Mouse (Mus musculus) thymus, postnatal 0 days (tissue): ENCODE data around the gene Lamb2. TPM values are rescaled to one million over a fixed set of nuclear protein-coding genes. Genes with fewer than 3 reads are reported as not detected.

Experiments
- DNase-seq: peaks from one replicate; pipeline ENCODE4 v3.0.0-alpha.2; 2015; ENCODE audit warnings: low spot score
- polyA plus RNA-seq: library from polyadenylated mRNA; unstranded; fragments of >200 nt; fragmentation: Nextera tagmentation; extraction: Ambion mirVana; gene quantifications from 2 replicates; pipeline ENCODE4 v1.2.1, GENCODE M21; 2015

The Lamb2 gene
- polyA plus RNA-seq = 3.9 and 4.4 TPM in 2 replicates

DNA sequence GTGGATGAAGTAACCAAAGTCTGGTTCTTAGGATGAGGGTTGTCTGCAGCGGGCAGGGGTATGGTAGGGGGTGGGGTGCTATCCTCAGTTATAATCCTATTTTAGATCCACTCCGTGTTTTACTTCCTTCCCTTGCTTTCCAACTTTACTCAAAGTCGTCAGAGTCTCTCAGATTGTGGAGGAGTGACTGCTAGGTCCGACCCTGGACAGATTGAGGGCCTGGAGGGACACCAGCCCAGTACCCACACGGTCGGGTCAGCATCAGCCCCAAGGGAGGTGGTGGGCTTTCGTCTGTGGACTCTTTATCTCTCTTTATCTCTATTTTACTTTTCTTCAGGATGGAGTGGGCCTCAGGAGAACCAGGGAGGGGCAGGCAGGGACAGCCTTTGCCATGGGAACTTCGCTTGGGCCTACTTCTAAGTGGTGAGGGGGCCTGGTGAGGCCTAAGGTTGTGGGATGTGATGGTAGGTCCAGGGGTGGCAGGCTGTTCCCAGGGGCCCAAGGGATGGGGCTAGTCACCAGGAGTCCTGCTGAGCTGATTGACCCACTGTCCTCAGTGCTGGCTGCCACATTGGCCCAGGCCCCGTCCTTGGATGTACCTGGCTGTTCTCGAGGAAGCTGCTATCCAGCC, at the start of gene Lamb2:
Gene Lamb2, plus strand, starts transcription at position 16 of the 631 bp plus-strand sequence.
- peak; percentile 50 for DNase-seq

DNA sequence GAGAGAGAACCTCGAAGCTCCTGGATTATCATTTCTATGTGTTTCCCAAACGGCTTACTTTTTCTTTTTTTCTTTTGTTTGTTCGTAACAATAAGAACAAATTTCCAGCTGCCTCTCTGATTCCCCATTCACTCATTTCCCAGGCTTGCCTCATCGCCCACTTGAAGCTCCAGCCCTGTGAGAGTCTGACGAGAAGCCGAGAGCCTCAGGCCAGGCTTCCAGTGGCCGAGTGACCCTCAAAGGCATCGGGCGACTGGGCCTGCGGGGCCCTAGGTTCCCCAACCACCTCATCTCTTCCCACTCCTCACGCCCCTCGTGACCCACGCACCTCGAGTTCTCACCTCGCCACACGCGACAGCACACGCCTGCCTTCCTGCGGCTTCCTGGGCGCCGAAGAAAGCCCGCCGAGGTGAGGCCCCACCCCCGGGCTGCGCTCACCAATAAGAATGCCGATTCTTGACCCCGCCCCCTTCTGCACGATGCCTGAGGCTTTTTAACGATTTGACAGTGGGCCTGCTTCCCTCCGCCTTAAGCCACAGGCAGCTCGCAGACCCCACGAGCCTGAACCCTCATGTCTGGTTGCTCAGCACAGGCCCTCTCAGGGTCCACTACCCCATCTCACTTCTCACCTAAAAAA, 48.0 kb upstream of the Lamb2 start:
- no peak for DNase-seq

DNA sequence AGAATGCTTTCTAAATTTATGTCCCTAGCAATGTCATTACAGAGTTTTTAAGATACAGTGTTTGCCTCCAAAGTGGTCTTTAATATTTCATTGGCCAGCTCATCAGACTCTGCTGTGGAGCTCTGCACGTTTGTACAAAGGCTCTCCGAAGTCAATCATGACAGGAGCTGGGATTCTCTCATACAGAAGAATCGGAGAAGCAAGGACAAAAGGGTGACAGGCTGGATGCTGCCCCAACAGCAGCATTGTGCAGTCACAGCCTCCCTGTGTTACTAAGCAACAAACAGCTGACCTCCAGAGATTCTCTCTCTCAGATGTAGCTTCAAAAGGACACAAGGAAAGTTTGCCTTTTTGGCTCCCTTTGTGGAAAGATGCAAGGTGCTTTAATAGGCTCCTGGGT, 43.4 kb upstream of the Lamb2 start, which contains the start of gene BC048562:
Gene BC048562, plus strand, starts transcription at position 301 of the 400 bp plus-strand sequence.
- no peak for DNase-seq

DNA sequence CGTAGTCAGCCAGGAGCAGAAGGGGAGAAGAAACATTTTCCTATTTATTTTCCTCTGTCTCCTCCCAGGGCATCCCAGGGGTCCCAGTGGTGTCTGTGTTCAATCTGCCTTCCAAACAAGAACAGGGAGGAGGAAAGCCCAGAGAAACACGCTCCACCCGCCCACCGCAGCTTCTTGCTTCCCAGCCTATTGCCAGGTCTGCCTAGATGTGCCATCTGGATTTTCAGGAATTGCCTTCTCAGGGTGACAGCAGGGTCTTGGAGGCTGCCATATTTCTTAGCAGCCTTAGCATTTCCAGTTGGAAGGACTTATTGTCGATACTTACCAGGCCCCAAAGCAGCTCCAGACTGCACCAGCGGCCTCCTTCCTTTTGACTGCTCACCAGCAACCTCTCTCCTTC, 40.4 kb upstream of the Lamb2 start:
- no peak for DNase-seq

DNA sequence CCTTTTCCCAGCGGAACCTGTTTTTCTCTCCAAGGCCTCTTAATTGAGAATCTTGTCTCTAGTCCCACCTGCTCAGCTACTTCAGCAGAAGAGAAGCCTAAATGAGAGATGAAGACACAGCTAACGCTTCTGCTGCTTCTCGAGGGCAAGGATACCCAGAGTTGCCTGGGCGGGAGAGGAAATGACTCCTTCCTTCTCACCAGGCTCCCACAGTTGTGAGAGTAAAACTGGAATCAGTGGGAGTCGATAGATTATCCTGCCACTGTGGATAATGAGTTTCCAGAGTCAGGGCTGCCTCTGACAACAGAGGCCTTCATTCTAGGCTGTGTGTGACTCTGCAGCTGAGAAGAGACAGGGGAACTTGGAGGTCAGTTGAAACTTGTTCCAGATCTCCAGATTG, 39.1 kb upstream of the Lamb2 start:
- no peak for DNase-seq

DNA sequence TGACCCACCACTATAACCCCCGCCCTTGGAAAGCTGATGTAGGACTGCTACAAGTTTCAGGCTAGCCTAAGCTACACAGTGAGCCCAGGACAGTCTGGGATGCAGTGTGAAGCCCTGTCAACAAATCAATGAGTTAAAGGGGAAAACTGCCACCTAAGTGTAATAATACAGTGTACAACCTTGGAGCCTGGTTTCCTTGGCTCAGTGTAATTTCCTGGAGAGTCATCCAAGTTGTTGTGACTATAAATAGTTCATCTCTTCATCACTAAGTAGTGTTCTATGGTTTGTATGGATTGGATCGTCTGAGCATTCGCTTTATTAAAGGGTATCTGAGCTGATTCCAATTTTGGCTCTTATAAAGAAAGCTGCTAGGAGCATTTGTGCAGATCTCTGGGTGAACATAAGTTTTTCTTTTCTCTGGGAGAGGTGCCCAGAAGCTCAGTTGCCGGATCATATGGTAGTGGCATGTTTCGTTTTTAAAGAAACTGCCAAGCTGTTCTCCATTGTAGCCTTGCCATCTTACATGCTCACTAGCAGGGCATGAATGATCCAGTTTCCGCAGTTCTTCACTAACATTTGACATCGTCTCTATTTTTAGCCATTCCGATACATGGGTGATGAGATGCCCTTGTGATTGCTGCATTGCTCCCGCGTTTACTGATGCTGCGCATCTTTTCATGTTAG, 38.2 kb upstream of the Lamb2 start:
- DNase-seq = no peak

DNA sequence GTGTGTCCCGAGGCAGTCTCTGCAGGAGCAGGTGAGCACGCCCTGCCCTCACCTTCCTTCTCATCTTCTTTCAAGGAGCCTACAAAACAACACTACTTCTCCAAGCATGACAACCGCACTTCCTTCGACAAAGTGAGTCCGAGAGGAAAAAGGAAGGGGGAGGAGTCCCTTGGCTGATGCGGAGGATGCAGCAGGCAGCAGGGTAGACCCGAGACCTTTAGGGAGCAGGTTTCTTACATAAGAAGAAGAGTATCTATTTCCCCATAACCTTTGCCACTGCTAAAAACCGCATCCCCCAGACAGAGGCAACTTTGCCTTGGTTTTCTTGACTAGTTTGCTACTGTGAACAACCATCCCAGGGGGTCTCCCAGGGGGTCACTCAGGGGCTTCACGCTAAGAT, 34.4 kb upstream of the Lamb2 start:
- DNase-seq = no peak

DNA sequence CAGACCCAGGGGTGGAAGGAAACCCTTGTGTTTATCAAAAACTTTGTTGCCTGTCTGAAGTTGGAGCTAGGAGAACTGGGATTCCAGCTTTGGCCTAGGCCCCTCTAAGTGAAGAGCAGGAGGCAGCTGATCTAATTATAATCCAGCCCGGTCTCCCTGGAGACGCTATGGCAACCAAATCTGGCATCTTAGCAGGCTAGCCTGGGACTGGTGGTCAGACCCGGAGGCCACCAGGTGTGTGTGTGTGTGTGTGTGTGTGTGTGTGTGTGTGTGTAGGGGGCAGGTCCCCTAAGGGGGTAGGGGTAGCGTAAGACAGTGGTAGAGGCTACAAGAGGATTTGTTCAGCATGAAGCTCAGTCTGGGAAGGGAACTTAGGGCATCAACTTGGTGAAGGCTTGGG, 29.7 kb upstream of the Lamb2 start:
- no peak for DNase-seq

DNA sequence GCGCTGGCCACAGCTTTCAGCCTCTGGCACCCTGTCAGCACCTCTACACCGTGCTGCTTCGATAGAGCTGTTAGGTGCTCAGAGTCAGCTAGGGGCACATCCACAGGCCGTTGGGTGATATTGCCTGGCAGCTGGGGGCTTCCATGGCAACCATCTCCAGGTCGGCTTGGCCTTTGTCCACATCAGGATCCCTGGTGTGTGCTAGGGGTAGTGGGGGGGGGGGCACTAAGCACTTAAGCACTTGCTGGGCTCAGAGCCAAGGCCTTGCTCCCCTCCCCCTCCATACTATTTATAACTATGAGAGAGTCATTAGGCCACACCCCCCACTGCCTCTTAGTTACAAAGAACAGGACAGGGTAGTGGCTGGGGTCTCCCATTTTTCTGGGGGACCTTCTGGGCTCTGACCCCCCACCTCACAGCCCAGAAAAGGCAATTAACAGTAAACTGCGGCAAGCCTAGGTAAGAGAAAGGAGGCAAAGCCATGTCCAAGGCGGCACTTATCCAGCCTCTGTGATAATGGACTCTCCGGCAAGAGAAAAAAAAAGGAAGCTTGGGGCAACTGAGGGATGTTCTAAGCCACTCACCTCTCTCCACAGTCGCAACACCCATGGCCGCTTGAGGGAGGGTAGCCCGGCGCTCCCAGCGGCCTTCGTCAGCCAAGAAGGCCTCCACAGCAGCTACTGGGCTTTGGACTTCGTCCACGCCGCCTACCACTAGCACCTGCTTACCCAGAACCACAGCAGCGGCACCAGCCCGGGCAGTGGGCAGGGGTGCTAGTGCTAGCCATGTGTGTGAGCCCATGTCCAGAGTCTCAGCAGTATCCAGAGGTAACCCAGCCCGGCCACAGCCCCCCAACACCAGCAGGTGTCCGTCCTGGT, 29.0 kb upstream of the Lamb2 start:
- DNase-seq = no peak

DNA sequence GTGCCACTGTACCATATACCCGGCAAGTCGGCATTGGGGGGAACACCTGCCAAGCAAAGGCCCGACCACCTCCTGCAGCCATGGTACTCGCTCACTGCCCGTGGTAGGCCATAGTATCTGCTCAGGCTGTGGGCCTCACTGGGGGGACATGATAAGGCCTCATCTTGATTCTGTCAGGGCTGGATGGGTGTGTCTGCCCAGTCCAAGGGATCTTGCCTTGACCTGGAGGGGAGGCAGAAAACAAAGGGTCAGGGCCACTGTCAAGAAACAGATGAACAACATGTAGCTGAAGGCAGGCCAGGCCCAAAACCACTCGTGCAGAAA, 28.4 kb upstream of the Lamb2 start:
- DNase-seq = no peak

DNA sequence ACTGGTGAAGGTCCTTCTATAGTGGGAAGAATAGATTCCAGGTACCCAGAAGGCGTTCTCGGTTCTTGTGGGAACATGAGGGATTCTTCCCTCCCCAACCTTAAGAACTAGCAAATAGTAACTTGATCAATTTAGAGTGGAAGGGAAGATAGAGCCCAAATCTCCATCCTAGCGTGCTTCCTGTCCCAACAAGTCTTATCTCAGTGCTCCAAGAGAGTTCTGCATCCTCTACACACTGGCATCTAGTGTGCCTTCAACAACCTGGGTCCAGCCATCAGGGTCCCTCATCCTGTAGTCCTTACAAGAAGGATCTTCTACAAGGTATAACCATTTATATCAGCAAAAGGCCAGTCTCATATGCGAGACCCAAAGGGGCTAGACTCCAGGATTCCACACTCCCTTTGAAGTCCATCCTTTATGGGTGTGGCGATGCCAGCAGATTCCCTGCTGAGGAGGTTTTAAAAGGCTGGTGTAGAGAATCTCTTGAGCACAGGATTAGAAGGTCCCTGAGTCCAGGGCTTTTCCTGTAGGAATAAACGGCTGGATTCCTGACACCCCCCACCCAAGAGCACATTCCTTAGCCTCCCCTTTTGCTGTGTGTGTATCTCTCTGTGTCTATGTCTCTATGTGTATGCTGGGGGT, 27.9 kb upstream of the Lamb2 start:
- no peak for DNase-seq

DNA sequence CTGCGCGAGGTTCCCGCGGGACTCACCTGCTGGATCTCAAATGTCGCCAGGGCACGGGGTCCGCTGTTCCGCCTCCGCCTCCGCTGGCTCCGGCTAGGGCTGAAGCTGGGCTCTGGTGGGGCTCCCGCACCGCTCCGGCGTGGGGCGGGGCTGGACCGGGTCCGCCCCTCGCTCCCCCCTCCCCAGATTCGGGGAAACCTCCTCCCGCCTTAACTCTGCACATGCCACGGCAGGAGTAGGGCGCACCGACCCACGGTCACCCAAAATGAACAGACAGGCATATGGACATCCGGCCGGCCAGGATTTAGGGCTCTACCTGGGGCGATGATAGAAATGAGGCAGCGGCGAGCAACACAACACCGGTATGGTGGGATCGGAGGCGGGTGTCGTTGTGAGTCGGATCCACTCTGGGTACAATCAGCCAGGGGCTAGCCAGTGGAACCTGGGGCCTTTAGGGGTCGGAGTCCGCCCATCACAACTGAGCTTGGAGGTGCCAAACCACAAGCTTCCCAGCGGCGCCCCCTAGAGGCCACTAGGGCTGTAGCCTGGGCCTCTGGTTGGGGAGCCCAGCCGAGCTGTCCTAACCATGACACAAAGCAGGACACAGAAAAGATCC, 27.1 kb upstream of the Lamb2 start:
- peak; percentile 82 for DNase-seq

DNA sequence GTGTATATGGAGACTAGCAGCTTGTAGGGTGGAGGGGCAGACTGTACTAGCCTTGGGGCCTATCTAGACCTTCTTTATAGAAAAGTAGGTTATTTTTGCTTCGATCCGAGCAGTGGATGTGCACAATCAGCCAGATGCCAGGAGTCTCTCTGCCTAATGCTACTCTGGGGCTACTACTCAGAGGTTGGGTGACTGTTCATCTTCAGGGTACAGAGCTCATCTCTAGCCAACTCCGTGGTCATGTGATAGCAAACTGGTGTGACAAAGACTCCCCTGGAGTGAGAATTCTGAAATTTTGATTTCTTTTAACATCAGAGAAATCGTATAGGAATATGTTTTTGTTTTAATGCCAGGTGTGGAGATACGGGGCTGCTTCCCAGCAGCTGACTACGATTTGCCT, 26.6 kb upstream of the Lamb2 start:
- DNase-seq = no peak

DNA sequence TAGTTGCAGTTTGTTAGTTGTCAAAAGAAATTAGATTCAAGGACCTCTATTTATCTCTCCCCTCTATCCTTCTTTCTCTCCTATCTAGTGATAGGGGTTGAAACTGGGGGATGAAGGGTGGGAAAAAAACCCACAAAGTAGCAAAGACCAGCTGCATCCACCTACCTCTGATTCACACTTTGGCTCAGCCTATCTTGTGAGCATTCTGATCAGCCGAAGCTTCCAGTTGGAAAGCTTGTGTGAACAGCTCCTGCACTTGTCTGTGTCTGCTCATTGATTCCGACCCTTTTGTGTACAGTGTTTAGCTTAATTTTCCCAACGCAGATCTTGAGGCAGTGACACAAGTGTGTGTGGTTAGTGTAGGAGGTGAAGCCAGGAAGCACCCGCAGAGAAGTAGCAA, 26.1 kb upstream of the Lamb2 start:
- DNase-seq = no peak

DNA sequence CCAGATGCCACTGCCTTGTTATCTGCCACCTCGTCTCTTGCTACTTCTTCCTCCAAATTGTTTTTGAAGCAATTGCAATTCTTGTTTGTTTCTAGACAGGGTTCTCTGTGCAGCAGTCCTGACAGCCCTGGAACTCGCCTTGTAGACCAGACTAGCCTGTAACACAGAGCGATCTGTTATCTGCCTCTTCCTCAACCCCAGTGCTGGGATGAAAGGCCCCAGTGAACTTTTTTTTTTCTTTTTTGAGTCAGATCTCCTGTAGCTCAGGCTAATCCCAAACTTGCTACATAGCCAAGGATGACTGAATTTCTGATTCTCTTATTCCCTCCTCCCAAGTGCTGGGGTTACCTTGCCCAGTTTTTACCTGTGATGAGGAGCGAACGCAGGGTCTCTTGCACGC, 25.1 kb upstream of the Lamb2 start:
- DNase-seq = no peak

DNA sequence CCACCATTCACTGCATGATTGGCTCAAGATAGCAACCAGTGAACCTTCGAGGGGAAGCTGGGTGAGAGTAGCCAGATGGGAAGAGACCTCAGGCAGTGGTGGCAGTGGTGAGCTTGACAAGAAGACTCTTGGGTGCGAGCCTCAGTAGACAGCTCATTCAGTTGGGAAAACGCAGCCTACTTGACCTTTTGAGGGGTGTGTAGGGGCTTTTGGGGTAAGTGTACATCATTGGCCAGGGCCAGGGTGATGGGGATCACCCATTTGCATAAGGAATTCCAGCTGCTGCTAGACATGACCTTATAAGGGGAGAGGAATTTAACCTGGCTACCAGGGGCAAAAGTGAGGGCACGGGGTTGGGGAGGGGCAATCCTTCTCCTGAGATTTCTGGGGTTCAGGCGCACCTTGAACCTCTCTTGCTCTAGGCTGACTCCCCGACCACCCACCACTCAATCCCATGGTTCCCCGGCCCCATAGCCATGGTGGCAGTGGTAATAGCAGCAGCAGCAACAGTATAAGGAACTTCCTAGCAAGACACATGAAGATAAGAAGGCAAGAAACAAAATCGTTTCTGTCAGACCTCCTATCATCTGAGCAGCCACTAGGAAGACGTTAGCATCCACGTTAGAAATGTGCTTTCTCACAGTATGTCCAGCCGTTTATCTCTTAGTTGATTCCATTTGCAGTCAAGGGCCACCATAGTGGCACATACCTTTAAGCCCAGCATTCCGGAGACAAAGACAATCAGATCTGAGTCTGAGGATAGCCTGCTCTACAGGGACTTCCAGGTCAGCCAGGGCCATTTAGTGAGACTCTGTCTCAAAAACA, 23.6 kb upstream of the Lamb2 start:
- DNase-seq = no peak

DNA sequence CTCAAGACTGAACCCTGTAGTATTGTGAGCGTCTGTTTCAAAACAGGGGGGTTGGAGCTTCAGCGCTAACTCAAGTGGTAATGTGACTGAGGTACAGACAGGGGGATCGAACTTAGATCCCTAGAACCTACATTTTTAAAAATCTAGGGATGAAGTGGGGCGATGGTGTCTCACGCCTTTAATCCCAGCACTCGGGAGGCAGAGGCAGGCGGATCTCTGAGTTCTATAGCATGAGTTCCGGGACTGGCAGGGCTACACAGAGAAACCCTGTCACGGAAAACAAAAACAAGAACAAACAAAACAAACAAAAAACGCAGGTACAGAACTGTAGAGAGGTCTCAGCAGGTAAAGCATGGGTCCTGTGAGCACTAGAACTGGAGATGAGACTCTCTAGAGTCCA, 22.6 kb upstream of the Lamb2 start:
- DNase-seq = no peak

DNA sequence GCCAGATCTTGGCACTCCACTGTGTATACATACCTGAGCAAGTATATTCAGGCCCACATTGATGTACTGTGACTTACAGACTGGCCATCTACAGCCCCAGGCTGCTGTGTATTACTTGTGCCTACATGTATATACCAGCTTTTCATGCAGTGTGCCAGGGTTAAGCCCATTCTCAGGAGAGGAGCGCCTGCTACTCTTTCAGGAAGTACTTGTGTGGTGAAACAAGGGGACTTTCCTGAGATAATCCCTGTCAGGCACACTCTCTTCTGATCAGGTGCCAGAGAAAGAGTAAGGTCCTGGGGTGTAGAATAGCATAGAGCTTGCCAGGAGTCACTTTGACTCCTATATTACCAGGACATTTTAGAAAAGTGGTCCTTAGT, 19.6 kb upstream of the Lamb2 start:
- DNase-seq = no peak

DNA sequence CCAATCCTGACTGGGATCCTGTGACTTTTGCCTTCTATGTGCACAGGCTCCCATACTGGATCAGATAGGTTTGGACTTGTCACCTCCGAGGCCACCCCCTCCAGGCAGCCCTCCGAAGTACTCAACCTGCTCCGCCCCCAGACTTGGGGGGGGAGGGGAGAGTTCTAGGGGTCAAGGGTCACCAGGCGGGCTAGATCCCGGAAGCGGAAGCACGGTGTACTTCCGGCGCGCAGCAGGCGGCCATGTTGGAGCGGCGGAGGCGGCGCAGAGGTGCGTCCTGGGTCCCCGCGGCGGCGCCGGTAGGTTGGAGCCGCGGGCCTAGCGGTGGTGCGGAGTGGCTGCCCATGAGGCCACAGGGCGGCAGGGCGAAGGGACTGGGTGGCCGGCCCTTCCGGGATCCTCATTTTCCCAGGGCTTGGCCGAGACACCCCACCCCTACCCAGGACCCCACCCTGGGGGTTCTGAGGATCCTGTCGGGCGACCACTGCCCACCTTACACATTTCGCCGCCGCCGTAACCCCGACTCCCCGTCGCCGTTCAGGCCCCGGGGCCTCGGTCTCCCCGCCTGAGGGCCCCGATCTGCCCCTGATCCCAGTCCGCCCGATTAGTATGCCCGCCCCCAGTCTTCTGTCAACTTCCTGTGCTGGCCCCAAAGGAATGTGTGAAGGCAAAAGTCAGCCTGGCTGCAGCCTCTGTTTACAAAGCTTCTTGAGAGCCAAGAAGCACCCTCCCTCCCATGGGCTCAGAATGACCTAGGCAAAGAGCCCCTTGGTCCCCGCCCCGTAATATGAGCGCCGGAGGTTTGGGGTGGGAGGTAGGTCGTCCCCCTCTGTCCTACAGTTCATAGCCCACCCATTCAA, 19.0 kb upstream of the Lamb2 start, which contains the start of gene Ccdc71:
Gene Ccdc71, plus strand, starts transcription at position 209 of the 860 bp plus-strand sequence.
- DNase-seq = peak; percentile 89
